Mouse (Mus musculus): Measurements from ENCODE around the gene Ss18l2.
A peak's percentile ranks its signal among the peaks of the same experiment; 100 is the strongest.

- TF ChIP-seq CTCF (IDR thresholded peaks at IDR 0.05; ENCODE audit: insufficient read depth, low read length) = no peak
- TF ChIP-seq POLR2A (IDR thresholded peaks at IDR 0.05; ENCODE audit: borderline replicate concordance, extremely low read depth, low read depth, low read length) = peak; percentile 53; the same call in 1 of the 2 replicates
Measured at GRCm38 (mm10) chr9:121677476-121677875, 32.7 kb upstream of the Ss18l2 start.
